Mouse (Mus musculus): ENCODE results near the gene Tmco4.

The Tmco4 gene

GRCm38 (mm10) chr4:139092356-139093195 is 119.9 kb downstream of the Tmco4 start, which contains the start of gene Nbl1:
Nbl1 (minus strand) TSS chr4:139092993.
- peak; percentile 59 for DNase-seq (ENCODE audit: low spot score)

DNA sequence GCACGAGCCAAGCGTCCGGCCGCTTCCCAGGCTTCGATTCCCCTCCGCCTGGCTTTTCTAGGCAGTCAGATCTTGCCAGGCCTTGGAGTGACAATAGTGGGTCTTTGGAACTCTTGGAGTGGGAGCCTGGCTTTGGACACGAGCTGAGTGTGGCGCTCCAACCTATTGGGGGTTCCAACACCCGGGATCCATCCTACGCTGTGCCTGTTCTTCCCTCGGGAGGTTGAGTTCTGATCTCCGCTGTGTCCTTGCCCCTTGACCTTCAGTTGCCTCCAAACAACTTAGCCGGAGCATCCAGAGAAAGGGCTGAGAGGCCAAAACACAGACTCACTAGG is 120.5 kb downstream of the Tmco4 start:
- no peak for DNase-seq (ENCODE audit: low spot score)

DNA sequence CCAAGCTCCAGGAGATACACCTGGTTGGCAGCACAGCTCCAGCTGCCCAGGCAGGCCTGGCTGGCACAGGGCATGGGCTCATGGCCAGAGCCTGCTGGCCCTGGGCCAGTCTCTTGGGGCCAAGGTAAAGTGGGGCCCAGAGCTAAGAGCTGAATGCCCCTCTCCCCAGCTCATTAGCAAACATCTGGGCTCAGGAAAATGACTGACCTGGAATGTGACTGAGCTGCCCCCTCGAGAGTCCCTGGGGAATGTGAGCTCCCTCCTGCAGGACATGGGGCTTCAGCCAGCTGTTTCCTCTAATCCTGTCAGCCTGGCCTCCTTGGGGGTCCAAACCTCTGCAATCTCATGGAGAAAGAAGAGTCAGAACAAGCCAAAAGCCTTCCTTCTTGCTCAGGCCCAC is 122.7 kb downstream of the Tmco4 start:
- DNase-seq (ENCODE audit: low spot score): no peak

GRCm38 (mm10) chr4:139096201-139096600 is 123.5 kb downstream of the Tmco4 start:
- peak; percentile 37 for DNase-seq (ENCODE audit: low spot score)

- DNase-seq (ENCODE audit: low spot score): no peak
These were observed 127.6 kb downstream of the Tmco4 start for GRCm38 (mm10) chr4:139100326-139100725.

DNA sequence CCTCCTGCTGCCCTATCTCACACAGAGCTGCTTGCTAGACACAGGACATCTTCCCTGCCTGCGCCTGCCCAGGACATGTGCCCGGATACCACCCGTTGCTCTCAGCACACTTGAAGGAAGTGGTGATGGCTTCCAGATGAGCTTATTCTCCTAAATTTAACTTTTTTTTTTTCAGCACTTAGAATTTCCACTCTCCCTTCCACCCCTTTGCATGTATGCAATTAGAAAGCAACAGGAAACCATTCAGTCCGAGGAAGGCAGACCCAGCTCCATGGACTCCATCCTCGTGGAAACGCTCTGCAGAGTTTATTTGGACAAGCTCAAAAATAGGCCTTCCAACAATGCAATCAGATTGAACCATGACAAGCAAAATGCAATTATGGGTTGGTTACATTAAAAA is 128.9 kb downstream of the Tmco4 start:
- no peak for DNase-seq (ENCODE audit: low spot score)

DNA sequence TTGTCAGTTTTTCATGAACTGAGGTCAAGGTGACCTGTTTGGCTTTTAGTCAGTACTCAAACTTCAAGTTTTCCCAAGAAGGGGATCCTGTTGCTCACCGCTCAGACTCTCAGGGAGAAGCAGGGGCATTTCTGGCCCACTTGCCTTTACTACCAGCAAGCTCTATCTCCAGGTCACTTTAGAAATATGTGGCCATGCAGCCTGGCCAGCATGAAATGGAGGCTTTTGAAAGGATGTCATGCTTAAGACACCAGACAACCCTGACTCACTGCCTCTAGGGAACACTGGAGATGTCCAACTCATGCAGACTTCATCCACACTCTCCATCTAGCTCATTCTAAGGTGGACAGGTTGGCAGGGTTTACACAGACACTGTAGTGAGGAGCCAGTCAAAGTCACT is 132.8 kb downstream of the Tmco4 start:
- DNase-seq (ENCODE audit: low spot score): no peak

Measured in ovary, adult 18-20 months (tissue).